Mouse (Mus musculus) activated CD4-positive, CD25-positive, alpha-beta regulatory T cell (primary cell): Measurements from ENCODE around the gene Usp53. TPM values are rescaled to one million over a fixed set of nuclear protein-coding genes. Genes with fewer than 3 reads are reported as not detected.

Experiments used
- polyA plus RNA-seq, 2 experiments: library from polyadenylated mRNA; unstranded; fragments of 100-300 nt; shearing (Covaris generic); gene quantifications; one replicate each; pipeline ENCODE4 v1.2.1; 2017

Gene Usp53
- 10 to 100 TPM; 13.3 to 18.4 TPM for polyA plus RNA-seq

GRCm38 (mm10) chr3:122984249-122985182, at the start of gene Usp53:
Gene Usp53 (minus strand): TSS chr3:122984510.

GRCm38 (mm10) chr3:122924009-122924914, 60.0 kb downstream of the Usp53 start, which contains the start of gene 1810037I17Rik:
Gene 1810037I17Rik (plus strand): TSS chr3:122924203.

GRCm38 (mm10) chr3:122919260-122919659, 65.0 kb downstream of the Usp53 start, which contains the start of gene Gm10959:
Gene Gm10959 (minus strand): TSS chr3:122919360.

DNA sequence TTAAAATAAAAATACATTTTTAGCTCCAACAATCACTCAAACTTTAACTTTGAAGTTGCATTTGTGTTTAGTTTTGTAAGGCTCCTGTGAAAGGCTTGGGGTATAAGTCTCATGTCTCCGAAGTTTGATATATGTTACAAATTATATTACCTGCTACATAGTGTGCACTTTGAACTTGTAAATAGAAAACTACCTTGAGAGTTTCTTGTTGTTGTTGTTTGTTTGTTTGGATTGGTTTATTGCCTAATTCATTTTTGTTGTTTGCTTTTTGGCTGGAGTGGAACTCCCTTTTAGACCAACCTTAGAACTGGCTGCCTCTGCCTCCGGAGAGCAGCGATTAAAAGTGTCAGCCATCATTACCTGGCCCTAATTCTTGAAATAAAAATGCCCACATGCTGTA, 89.5 kb downstream of the Usp53 start, which contains the start of gene Fabp2:
Gene Fabp2 (plus strand): TSS at position 301 of the 400 bp plus-strand sequence.

Other genes starting within 250 kb of the Usp53 start
- gene Fabp2, start 89.4 kb downstream of the Usp53 start, polyA plus RNA-seq, result not detected
- not detected for gene Gm10959, start 65.2 kb downstream of the Usp53 start, polyA plus RNA-seq
- 100 to 1,000 TPM in 1 of 2 experiments, 10 to 100 TPM in 1; 87.9 to 114 TPM for gene 1810037I17Rik, start 60.3 kb downstream of the Usp53 start, polyA plus RNA-seq
- under 1 TPM in 1 of 2 experiments, not detected in 1; 0.25 TPM for gene Myoz2, start 50.5 kb upstream of the Usp53 start, polyA plus RNA-seq